Mouse (Mus musculus): Measurements from ENCODE around the gene Atp6v0b. TPM values are rescaled to one million over a fixed set of nuclear protein-coding genes. Genes with fewer than 3 reads are reported as not detected.
A peak's percentile ranks its signal among the peaks of the same experiment; 100 is the strongest.

Gene Atp6v0b
- polyA plus RNA-seq, 1 experiment from 2014 or later: 346 TPM

DNA sequence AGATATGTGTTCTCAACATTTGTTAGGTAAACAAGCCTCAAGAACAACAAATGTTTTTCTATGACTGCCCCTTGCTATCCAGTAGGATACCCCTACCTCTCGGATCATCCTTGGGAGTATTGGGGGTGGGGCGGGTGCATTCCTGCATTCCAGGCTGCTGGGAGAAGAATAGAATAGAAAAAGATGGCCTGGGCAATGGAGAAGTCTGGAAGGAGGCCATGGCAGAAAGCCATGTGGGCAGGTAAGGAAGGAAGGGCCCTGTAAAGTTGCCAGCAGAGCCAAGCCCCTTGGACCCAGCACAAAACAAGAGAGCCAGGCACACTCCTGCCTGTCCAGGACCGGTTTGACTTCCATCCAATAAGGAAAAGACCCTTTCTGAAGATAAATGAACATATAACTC is 26.3 kb upstream of the Atp6v0b start:
- H3K27me3 ChIP-seq (replicated peaks; ENCODE audit: insufficient read depth, low read length): no peaks in the 10 kb centered on the region
- no peak overlapping the region for H3K27ac ChIP-seq (ENCODE audit: low read length)
- H3K4me1 ChIP-seq (ENCODE audit: insufficient read depth, low read depth, low read length): peaks cover 27% of the 10 kb centered on the region; the same call in 1 of the 2 replicates
- ATAC-seq (no peak), DNase-seq (ENCODE audit: low spot score) (peak; percentile 69)
- H3K9me3 ChIP-seq (ENCODE audit: low read length): no peaks in the 10 kb centered on the region
- WGBS: 38% methylated on average over 3 of the region's 3 CpGs
- no peaks in the 10 kb centered on the region for H3K36me3 ChIP-seq (ENCODE audit: insufficient read depth, low read length)
- H3K4me3 ChIP-seq (ENCODE audit: low read depth, low read length): peak overlapping the region; percentile 67; the same call in 1 of the 2 replicates
- no peak overlapping the region for H3K9ac ChIP-seq (replicated peaks; ENCODE audit: low read depth)
- H3K4me2 ChIP-seq (replicated peaks; ENCODE audit: low read depth, low read length): peak overlapping the region; percentile 8
- TF ChIP-seq CTCF (IDR thresholded peaks at IDR 0.05) (no peak), EP300 (IDR thresholded peaks at IDR 0.05) (no peak)

GRCm38 (mm10) chr4:117912685-117913273 is 25.6 kb upstream of the Atp6v0b start:
- Histone ChIP-seq H3K27ac (ENCODE audit: low read length) (no peak overlapping the region), H3K9me3 (ENCODE audit: low read length) (no peaks in the 10 kb centered on the region), H3K27me3 (replicated peaks; ENCODE audit: insufficient read depth, low read length) (no peaks in the 10 kb centered on the region), H3K36me3 (ENCODE audit: insufficient read depth, low read length) (no peaks in the 10 kb centered on the region), H3K4me1 (ENCODE audit: insufficient read depth, low read depth, low read length) (peaks cover 27% of the 10 kb centered on the region; the same call in 1 of the 2 replicates), H3K4me3 (ENCODE audit: low read depth, low read length) (no peak overlapping the region), H3K9ac (replicated peaks; ENCODE audit: low read depth) (no peak overlapping the region), H3K4me2 (replicated peaks; ENCODE audit: low read depth, low read length) (0 out of 2 replicates have a peak overlapping the region, but pooled peaks have one; percentile 8)
- DNase-seq (ENCODE audit: low spot score): no peak
- TF ChIP-seq EP300 (IDR thresholded peaks at IDR 0.05) (no peak), CTCF (IDR thresholded peaks at IDR 0.05) (no peak)
- no peak for ATAC-seq
- 59% methylated on average over 7 of the region's 7 CpGs for WGBS

GRCm38 (mm10) chr4:117912131-117912561 is 25.0 kb upstream of the Atp6v0b start:
- Histone ChIP-seq H3K27ac (ENCODE audit: low read length) (no peak overlapping the region), H3K27me3 (replicated peaks; ENCODE audit: insufficient read depth, low read length) (no peaks in the 10 kb centered on the region), H3K36me3 (ENCODE audit: insufficient read depth, low read length) (no peaks in the 10 kb centered on the region), H3K4me1 (ENCODE audit: insufficient read depth, low read depth, low read length) (peaks cover 27% of the 10 kb centered on the region; the same call in 1 of the 2 replicates), H3K9ac (replicated peaks; ENCODE audit: low read depth) (no peak overlapping the region), H3K9me3 (ENCODE audit: low read length) (no peaks in the 10 kb centered on the region), H3K4me3 (ENCODE audit: low read depth, low read length) (no peak overlapping the region), H3K4me2 (replicated peaks; ENCODE audit: low read depth, low read length) (no peak overlapping the region)
- TF ChIP-seq CTCF (IDR thresholded peaks at IDR 0.05) (no peak), EP300 (IDR thresholded peaks at IDR 0.05) (no peak)
- DNase-seq (ENCODE audit: low spot score): no peak
- WGBS: 92% methylated on average over 13 of the region's 13 CpGs
- ATAC-seq: no peak

- H3K27me3 ChIP-seq (replicated peaks; ENCODE audit: insufficient read depth, low read length): no peaks in the 10 kb centered on the region
- DNase-seq (ENCODE audit: low spot score) (no peak), ATAC-seq (no peak)
- no peak overlapping the region for H3K27ac ChIP-seq (ENCODE audit: low read length)
- 71% methylated on average over 8 of the region's 8 CpGs for WGBS
- H3K9me3 ChIP-seq (ENCODE audit: low read length): no peaks in the 10 kb centered on the region
- no peaks in the 10 kb centered on the region; the same call in 1 of the 2 replicates for H3K36me3 ChIP-seq (ENCODE audit: insufficient read depth, low read length)
- no peak overlapping the region for H3K4me2 ChIP-seq (replicated peaks; ENCODE audit: low read depth, low read length)
- H3K4me3 ChIP-seq (ENCODE audit: low read depth, low read length): no peak overlapping the region
- peaks cover 21% of the 10 kb centered on the region; the same call in 1 of the 2 replicates for H3K4me1 ChIP-seq (ENCODE audit: insufficient read depth, low read depth, low read length)
- H3K9ac ChIP-seq (replicated peaks; ENCODE audit: low read depth): no peak overlapping the region
- TF ChIP-seq EP300 (IDR thresholded peaks at IDR 0.05) (no peak), CTCF (IDR thresholded peaks at IDR 0.05) (no peak)
Measured at GRCm38 (mm10) chr4:117908834-117909453, 21.8 kb upstream of the Atp6v0b start.

DNA sequence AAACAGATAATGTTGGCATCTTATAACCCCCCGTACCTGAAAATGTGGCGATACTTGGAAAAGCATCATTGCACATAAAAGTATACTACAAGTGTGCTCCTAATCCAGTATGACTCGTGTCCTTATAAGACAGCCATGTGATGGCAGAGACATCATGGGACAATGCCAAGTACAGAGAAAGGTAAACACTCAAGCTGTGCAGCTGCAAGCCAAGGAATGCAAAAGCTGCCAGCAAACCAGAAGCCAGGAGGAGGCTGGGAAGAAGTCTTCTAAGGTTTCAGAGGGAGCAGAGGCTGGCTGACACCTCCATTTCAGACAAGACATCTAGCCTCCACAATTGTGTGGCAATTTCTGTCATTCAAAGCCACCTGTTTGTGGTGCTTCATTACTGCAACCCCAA is 19.1 kb upstream of the Atp6v0b start:
- Histone ChIP-seq H3K4me2 (replicated peaks; ENCODE audit: low read depth, low read length) (no peak overlapping the region), H3K9ac (replicated peaks; ENCODE audit: low read depth) (no peak overlapping the region), H3K27ac (ENCODE audit: low read length) (no peak overlapping the region), H3K4me3 (ENCODE audit: low read depth, low read length) (no peak overlapping the region), H3K27me3 (replicated peaks; ENCODE audit: insufficient read depth, low read length) (no peaks in the 10 kb centered on the region), H3K36me3 (ENCODE audit: insufficient read depth, low read length) (peaks cover 18% of the 10 kb centered on the region), H3K4me1 (ENCODE audit: insufficient read depth, low read depth, low read length) (peaks cover 9% of the 10 kb centered on the region; the same call in 1 of the 2 replicates), H3K9me3 (ENCODE audit: low read length) (no peaks in the 10 kb centered on the region)
- TF ChIP-seq CTCF (IDR thresholded peaks at IDR 0.05) (no peak), EP300 (IDR thresholded peaks at IDR 0.05) (peak; percentile 91)
- ATAC-seq (peak; percentile 92), DNase-seq (ENCODE audit: low spot score) (peak; percentile 88)
- WGBS: 46% methylated on average over 3 of the region's 3 CpGs

DNA sequence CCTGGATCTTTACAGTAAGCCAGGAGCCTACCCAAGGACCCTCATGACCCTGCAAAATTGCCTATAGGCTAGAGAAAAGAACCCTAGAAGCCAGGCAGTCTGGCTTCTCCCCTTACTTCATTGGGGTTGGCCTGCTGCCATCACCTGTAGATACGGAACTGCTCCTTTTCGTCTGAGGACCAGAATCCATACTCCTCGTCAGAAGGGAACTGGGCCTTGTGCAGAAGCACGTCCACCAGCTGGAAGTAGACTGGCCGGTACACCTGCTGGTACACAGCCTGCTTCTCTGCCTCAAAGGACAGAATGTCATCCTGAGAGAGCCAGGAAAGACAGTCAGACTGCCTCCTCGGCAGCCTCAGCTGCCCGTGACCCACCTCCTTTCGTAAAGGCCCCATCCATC is 17.6 kb upstream of the Atp6v0b start:
- Histone ChIP-seq H3K27me3 (replicated peaks; ENCODE audit: insufficient read depth, low read length) (no peaks in the 10 kb centered on the region), H3K4me2 (replicated peaks; ENCODE audit: low read depth, low read length) (no peak overlapping the region), H3K36me3 (ENCODE audit: insufficient read depth, low read length) (peaks cover 24% of the 10 kb centered on the region), H3K9ac (replicated peaks; ENCODE audit: low read depth) (no peak overlapping the region), H3K9me3 (ENCODE audit: low read length) (no peaks in the 10 kb centered on the region), H3K4me3 (ENCODE audit: low read depth, low read length) (no peak overlapping the region), H3K27ac (ENCODE audit: low read length) (no peak overlapping the region), H3K4me1 (ENCODE audit: insufficient read depth, low read depth, low read length) (peaks cover 9% of the 10 kb centered on the region; the same call in 1 of the 2 replicates)
- no peak for DNase-seq (ENCODE audit: low spot score)
- no peak for ATAC-seq
- WGBS: 87% methylated on average over 8 of the region's 8 CpGs
- TF ChIP-seq EP300 (IDR thresholded peaks at IDR 0.05) (no peak), CTCF (IDR thresholded peaks at IDR 0.05) (no peak)
